Mouse (Mus musculus) cortical plate, adult 2 months (tissue): ENCODE results near the gene Cst6.

Source experiments
- CTCF ChIP-seq: fragments of 200-500 bp; IDR thresholded peaks from 2 replicates; pipeline ENCODE4 v1.5.1; 2011; ENCODE audit warnings: mild to moderate bottlenecking, control low read depth, low read length; ENCODE audit not compliant: insufficient read depth; ENCODE audit errors: extremely low read depth
- POLR2A ChIP-seq: fragments of 200-500 bp; IDR thresholded peaks from 2 replicates; pipeline ENCODE4 v1.6.1; 2011; ENCODE audit warnings: mild to moderate bottlenecking, low read length, control low read depth; ENCODE audit not compliant: insufficient read depth; ENCODE audit errors: extremely low read depth

GRCm38 (mm10) chr19:5383326-5383725 lies 34.0 kb upstream of the Cst6 start:
- TF ChIP-seq CTCF (no peak), POLR2A (no peak)
